Mouse (Mus musculus) embryo, embryonic 11 days (tissue): Measurements from ENCODE around the gene Ryr3.

ENCODE experiments used
- DNase-seq: peaks from one replicate; pipeline ENCODE4 v3.0.0-alpha.2; 2015

Ryr3 gene

GRCm38 (mm10) chr2:112765046-112765445, 451.9 kb downstream of the Ryr3 start:
- DNase-seq, result peak; percentile 29

GRCm38 (mm10) chr2:112764274-112764673, 452.6 kb downstream of the Ryr3 start:
- no peak for DNase-seq

GRCm38 (mm10) chr2:112762006-112762405, 454.9 kb downstream of the Ryr3 start:
- DNase-seq, result no peak

DNA sequence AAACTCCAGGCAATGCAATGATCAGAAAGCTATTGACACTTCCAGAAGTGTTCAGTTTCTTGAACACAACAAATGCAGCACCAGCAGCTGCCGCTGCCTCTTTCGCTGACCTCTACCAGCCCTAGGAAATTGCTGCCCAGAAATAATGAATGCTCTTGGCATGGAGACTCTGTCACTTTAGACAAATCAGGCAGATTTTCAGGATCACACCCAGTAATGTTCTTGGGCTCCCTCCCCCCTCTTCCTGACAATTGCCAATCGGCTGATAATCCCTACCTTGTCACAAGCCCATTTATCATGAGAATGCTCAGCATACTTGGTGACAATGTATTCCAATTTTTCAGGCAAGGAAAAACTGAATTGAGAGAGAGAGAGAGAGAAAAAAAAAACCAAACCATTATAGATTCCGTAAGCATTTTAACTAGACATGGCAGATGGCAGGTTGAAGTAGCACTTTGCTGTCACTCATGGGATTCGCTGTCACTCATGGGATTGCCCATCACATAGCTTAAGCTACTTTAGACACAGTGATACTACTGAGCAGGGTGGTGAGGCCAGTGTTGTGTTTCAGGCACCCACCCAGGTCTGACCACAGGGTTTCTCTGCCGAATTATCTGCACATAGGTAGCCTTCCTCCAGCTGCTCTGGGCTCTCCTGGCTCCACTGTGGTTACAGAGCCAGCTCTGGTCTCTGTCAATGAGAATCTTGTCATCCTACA, 455.5 kb downstream of the Ryr3 start:
- DNase-seq, result no peak

GRCm38 (mm10) chr2:112760692-112761091, 456.2 kb downstream of the Ryr3 start:
- DNase-seq, result no peak

DNA sequence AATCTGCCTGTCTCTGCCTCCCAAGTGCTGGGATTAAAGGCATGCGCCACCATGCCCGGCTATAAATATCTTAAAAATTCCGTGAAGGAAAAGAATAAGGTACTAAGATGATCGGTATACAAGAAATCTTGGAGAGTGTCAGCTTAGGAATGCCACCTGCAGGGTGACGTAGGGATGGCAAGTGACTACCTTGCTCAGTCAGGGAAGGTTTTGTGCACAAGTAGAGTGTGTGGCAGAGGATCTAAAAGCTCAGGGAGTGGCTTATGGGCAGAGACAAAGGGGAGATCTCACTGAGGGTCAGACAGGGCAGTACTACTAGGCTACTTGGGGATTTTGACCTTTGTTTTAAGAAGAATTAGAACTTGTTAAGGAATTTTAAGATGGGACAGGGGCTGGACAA, 457.2 kb downstream of the Ryr3 start:
- DNase-seq, result no peak

GRCm38 (mm10) chr2:112758732-112759131, 458.2 kb downstream of the Ryr3 start:
- no peak for DNase-seq

- DNase-seq, result no peak
These were observed 463.6 kb downstream of the Ryr3 start for GRCm38 (mm10) chr2:112753316-112753715.

DNA sequence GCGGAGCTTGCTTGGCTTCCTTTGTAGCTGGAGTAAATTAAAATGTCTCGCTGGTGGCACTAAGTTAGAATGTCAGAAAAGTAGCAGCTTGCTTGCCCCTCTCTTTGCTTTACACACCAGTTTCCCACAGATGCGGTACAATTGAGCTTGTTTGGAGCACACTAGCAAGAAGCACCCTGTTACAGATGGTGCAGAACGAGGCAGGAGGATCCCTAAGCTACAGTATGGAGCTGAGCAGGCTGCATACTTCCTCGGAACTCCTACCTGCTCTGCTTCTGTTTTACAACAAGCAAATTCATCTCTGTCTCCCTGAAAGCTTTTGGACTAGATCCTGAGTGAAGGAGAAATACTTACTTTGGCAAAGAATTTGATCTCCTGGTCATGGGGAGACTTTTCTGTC, 465.5 kb downstream of the Ryr3 start:
- DNase-seq, result no peak

DNA sequence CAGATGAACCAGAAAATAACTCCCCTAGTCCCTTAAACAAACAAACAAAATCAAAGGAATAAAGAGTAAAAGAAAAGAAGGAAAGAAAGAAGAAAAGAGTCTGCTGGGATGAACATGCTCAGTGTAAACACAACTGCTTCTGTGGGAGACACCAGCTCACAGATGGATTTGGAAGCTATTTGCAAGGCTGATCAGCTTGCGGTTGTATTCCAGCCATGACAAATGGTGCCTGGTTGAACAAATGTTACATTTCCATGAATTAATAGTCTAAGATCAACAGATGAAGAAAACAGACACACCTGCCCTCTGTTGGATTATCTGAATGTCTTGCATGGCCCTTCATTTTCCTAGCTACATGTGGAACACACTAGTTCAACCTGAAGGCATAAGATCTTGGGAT, 468.4 kb downstream of the Ryr3 start:
- no peak for DNase-seq

GRCm38 (mm10) chr2:112732942-112733341, 484.0 kb downstream of the Ryr3 start:
- peak; percentile 17 for DNase-seq

- DNase-seq, result no peak
These were observed 489.1 kb downstream of the Ryr3 start for GRCm38 (mm10) chr2:112727842-112728241.

DNA sequence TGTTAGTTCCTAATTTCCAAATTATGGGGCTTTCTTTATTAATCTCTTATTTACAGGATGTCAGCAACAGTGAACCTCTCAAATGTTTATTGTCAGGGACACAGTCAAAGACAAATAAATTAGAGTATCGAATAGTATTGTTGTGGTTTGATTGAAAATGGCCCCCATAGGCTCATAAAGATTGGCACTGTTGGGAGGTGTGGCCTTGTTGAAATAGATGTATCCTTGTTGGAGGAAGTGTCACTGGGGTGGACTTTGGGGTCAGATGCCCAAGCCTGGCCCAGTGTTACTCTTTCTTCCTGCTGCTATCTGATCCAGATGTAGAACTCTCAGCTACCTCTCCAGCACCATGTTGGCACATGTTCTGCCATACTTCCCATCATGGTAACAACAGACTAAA, 495.7 kb downstream of the Ryr3 start:
- DNase-seq, result no peak

GRCm38 (mm10) chr2:112720715-112721114, 496.2 kb downstream of the Ryr3 start:
- DNase-seq, result peak; percentile 75

GRCm38 (mm10) chr2:112714648-112715047, 502.2 kb downstream of the Ryr3 start:
- no peak for DNase-seq

- no peak for DNase-seq
These were observed 535.1 kb downstream of the Ryr3 start for GRCm38 (mm10) chr2:112681817-112682216.

DNA sequence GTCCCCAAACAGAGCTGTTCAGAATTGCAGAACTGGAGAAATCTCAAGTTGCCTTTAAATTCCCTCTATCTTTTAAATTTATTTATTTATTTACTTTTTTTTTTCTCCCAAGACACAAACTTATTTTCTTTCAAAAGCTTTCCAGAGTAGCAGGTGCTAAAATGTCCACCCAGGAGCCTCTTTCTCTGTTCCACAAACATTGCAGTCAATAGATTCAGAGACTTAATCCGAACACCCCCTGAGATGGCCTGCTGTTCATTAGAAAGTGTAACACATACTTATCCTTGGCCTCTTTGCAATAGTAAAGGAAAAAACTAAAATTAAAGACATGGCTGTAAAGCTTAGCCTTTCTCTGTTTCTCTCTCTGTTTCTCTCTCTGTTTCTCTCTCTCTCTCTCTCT, 539.6 kb downstream of the Ryr3 start:
- no peak for DNase-seq

GRCm38 (mm10) chr2:112676721-112677120, 540.2 kb downstream of the Ryr3 start:
- DNase-seq, result no peak

DNA sequence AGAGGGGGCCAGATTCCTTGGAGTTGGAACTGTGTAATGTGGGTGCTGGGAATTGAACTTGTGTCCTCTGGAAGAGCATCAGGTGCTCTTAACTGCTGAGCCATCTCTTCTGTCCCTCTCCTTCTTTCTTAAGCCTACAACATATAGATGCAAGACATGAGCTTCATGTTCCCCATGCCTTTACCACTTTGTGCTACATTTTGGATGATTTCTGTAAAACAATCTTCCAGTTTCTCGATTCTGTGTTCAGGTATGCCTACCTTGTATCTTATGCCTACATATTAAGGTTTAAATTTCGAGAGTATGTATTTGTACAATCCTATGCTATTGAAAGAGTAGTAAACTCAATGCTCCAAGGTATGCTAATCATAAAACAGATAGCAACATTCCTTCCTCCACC, 540.7 kb downstream of the Ryr3 start:
- no peak for DNase-seq

GRCm38 (mm10) chr2:112669461-112669860, 547.4 kb downstream of the Ryr3 start:
- no peak for DNase-seq

DNA sequence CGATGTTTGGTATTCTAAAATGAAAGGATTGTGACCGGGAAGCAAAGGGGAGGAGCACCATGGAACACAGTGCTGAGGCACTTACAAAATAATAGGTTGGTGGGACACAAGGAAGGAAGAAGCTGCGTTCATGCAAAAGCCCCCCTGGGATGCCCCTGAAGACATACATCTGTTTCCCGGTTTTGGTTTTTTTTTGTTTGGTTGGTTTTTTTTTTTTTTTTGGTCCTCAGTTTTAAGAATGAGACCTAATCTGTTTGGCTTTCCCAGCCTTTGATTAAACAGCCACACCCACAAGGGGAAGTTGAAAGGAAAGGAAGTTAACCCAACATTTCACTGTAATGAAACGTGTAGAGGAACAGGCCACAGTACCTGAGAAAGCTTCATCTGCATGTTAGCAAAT, 560.8 kb downstream of the Ryr3 start:
- DNase-seq, result no peak

DNA sequence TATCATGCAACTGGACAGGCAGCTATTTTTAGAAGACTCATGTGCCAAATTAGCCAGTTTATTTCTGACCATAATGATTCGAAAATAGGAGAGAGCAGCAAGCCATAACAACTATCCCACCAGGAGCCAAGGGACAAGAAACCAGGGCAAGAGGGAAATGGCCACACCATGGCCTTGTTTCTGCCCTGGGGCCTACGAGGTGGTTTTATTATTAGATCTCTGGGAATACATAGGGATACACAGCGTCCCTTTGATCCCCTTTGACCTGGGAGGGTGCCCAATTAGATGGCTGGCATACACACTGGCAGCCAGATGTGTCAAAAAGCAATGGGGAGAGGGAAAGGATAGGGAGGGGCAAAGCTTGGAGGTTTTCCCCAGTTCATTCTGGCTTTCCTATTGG, 563.1 kb downstream of the Ryr3 start:
- DNase-seq, result no peak

DNA sequence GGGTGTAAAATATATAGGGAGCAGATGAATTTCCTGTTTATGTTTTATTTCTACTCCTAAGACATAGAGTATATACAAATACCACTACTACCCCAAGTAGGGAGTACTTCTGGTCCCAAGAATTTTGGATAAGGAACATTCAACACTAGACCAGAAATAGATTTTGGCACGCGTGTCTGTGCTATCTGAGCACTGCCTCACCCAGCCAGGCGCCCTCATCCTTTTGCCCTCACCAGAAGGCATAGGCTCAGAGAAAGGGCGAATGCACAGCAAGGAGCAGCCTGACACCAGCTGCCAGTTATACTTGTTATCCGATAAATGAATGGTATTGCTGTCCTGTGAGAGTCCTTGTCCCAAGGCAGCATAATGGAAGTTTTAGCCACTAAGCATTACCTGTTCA, 579.7 kb downstream of the Ryr3 start:
- DNase-seq, result no peak

DNA sequence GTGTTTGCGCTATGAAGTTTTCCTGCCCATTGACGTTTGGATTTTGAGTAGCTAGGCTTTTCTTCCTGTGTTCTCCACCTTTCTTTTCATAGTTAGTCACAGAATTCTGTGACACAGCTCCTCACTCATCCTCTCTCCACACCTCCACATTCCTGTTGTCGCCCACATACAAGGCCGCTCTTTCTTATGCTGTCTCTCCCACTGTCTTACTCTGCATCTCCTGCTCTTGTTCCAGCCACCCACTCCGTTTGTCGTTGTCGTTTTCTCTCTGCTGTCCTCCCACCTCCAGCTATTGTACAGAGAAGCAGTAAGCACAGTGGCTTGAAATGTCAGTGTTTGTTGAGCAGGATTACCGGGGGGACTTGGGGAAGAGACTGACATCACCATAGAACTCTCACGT, 584.4 kb downstream of the Ryr3 start:
- no peak for DNase-seq

GRCm38 (mm10) chr2:112630669-112631068, 586.2 kb downstream of the Ryr3 start:
- DNase-seq, result no peak
